Comparison of ENCODE assay signal across 8 mouse cellular contexts in genomic region chr7:132656075-132656474, GRCm38 (mm10). TPM values are rescaled to one million over a fixed set of nuclear protein-coding genes. Genes with fewer than 3 reads are reported as not detected.
DNase-seq lines count a peak whose midpoint lies in the region; ATAC-seq and TF ChIP-seq lines count a peak whose summit lies in the region.

No protein-coding gene starts in this region.

- TF ChIP-seq CTCF in cortical plate, adult 2 months (IDR thresholded peaks at IDR 0.05; ENCODE audit: extremely low read depth, insufficient read depth, low read length): peak; percentile 98

- ATAC-seq in megakaryocyte, adult 5-6 weeks (ENCODE audit: poor library complexity, severe bottlenecking): peak; percentile 80

- peak; percentile 89 for DNase-seq in adipocyte (ENCODE audit: low spot score)
- peak; percentile 92 for DNase-seq in gastrocnemius, postnatal 10 days
- DNase-seq in induced T-regulatory cell, adult 2 months (ENCODE audit: low read depth): peak; percentile 95
- DNase-seq in left cerebral cortex, adult 8-10 months (ENCODE audit: low spot score in 2 of 2): peak; percentile 72 to 82
- DNase-seq in right cerebral cortex, adult 18-20 months: peak; percentile 88
- DNase-seq in urinary bladder, adult 2 months (ENCODE audit: low spot score): peak; percentile 79

- no peak overlapping the region for H3K4me3 ChIP-seq in cortical plate, adult 2 months (ENCODE audit: insufficient read depth, low read length)

- no peak overlapping the region for H3K27ac ChIP-seq in cortical plate, adult 2 months (ENCODE audit: insufficient read depth, low read length)

- peaks cover 3% of the 10 kb centered on the region for H3K4me1 ChIP-seq in cortical plate, adult 2 months (ENCODE audit: control insufficient read depth, insufficient read depth, low read length)

- no peak for TF ChIP-seq POLR2A in cortical plate, adult 2 months (IDR thresholded peaks at IDR 0.05; ENCODE audit: extremely low read depth, insufficient read depth, low read length)

RNA-seq across cellular contexts. Expression of gene Lhpp, which starts 45.6 kb away (rescaled TPM):
- polyA plus RNA-seq in cortical plate, adult 2 months (2012; rRNA removed): 24.4 and 26.2 TPM in 2 replicates
- 10 to 100 TPM in 1 of 2 experiments, 1 to 10 TPM in 1; 9.6 to 11.7 TPM for total RNA-seq in gastrocnemius, postnatal 10 days (2021)
- 10 to 100 TPM; 16.2 to 18.5 (median 17.1) TPM for total RNA-seq in left cerebral cortex, adult 8-10 months (2022)
- total RNA-seq in megakaryocyte, adult 5-6 weeks (2015): 5.1 and 6.9 TPM in 2 replicates
- total RNA-seq in megakaryocyte, adult 5-6 weeks (2017): 5.8 and 6.1 TPM in 2 replicates
- polyA plus RNA-seq in urinary bladder, adult 2 months (2012; rRNA removed): 21.0 and 23.7 TPM in 2 replicates

RNA-seq across cellular contexts. Expression of gene Nkx1-2, which starts 56.6 kb away (rescaled TPM):
- 0.04 TPM in 2 replicates for polyA plus RNA-seq in cortical plate, adult 2 months (2012; rRNA removed)
- not detected for total RNA-seq in gastrocnemius, postnatal 10 days (2021)
- under 1 TPM in 2 of 4 experiments, not detected in 2; 0.14 to 0.15 TPM for total RNA-seq in left cerebral cortex, adult 8-10 months (2022)
- total RNA-seq in megakaryocyte, adult 5-6 weeks (2015): not detected in 2 replicates
- total RNA-seq in megakaryocyte, adult 5-6 weeks (2017): not detected in 2 replicates
- not detected in 2 replicates for polyA plus RNA-seq in urinary bladder, adult 2 months (2012; rRNA removed)
